Comparison of ENCODE assay signal across 10 mouse cellular contexts in genomic region chr11:103810631-103811030, GRCm38 (mm10). TPM values are rescaled to one million over a fixed set of nuclear protein-coding genes. Genes with fewer than 3 reads are reported as not detected.
DNase-seq lines count a peak whose midpoint lies in the region; ATAC-seq and TF ChIP-seq lines count a peak whose summit lies in the region.
"Had no signal": no experiment of that assay in that cellular context is flagged by ENCODE, and none has a peak within 500 bp of the region (broad histone marks: within the 10 kb centered on the region; RNA-seq: fewer than 3 reads in every experiment).

No protein-coding gene starts in this region.

- peak overlapping the region; percentile 61 for H3K4me3 ChIP-seq in heart, embryonic 11.5 days (ENCODE audit: low read depth, low read length)
- peak overlapping the region; percentile 43 to 60 for H3K4me3 ChIP-seq in ES-E14 (ENCODE audit: insufficient read depth in 1 of 2, low read depth in 1 of 2, low read length in 2 of 2, poor library complexity in 1 of 2, severe bottlenecking in 1 of 2)
- H3K4me3 ChIP-seq in hindbrain, embryonic 12.5 days = peak overlapping the region; percentile 55
- peak overlapping the region; percentile 60 for H3K4me3 ChIP-seq in midbrain, embryonic 10.5 days

- no peaks in the 10 kb centered on the region for H3K36me3 ChIP-seq in heart, embryonic 11.5 days (ENCODE audit: control insufficient read depth, insufficient read depth, low read length)
- H3K36me3 ChIP-seq in ES-E14 (ENCODE audit: control insufficient read depth, insufficient read depth, low read length, poor library complexity, severe bottlenecking) = no peaks in the 10 kb centered on the region
- H3K36me3 ChIP-seq in hindbrain, embryonic 12.5 days = no peaks in the 10 kb centered on the region
- peaks cover 44% of the 10 kb centered on the region for H3K36me3 ChIP-seq in midbrain, embryonic 10.5 days

- peaks cover 73% of the 10 kb centered on the region for H3K27me3 ChIP-seq in heart, embryonic 11.5 days (ENCODE audit: control insufficient read depth, insufficient read depth, low read length)
- H3K27me3 ChIP-seq in hindbrain, embryonic 12.5 days = peaks cover 73% of the 10 kb centered on the region
- peaks cover 87% of the 10 kb centered on the region for H3K27me3 ChIP-seq in midbrain, embryonic 10.5 days (ENCODE audit: low read depth, poor library complexity, severe bottlenecking)

- ATAC-seq in heart, embryonic 11.5 days (replicated peaks; ENCODE audit: insufficient number of reproducible peaks, low FRiP score, low TSS enrichment) = no peak
- peak; percentile 1; the same call in 1 of the 2 replicates for ATAC-seq in hindbrain, embryonic 12.5 days (ENCODE audit: low FRiP score)
- no peak for ATAC-seq in cerebellum, adult (ENCODE audit: insufficient number of reproducible peaks, low FRiP score, low TSS enrichment)

- peaks cover 18% of the 10 kb centered on the region; the same call in 1 of the 2 replicates for H3K4me1 ChIP-seq in heart, embryonic 11.5 days (ENCODE audit: control insufficient read depth, insufficient read depth, low read length)
- H3K4me1 ChIP-seq in ES-E14 (ENCODE audit: control insufficient read depth in 2 of 2, insufficient read depth in 2 of 2, low read length in 2 of 2, poor library complexity in 1 of 2) = peaks cover 0 to 16% of the 10 kb centered on the region in 2 experiments; a peak in 2 of 4 replicates
- H3K4me1 ChIP-seq in hindbrain, embryonic 12.5 days = peaks cover 48% of the 10 kb centered on the region
- H3K4me1 ChIP-seq in midbrain, embryonic 10.5 days = peaks cover 74% of the 10 kb centered on the region

- no peak overlapping the region for H3K27ac ChIP-seq in heart, embryonic 11.5 days (ENCODE audit: low read depth, low read length)
- no peak overlapping the region for H3K27ac ChIP-seq in ES-E14 (ENCODE audit: insufficient read depth, low read depth, low read length, poor library complexity, severe bottlenecking)
- H3K27ac ChIP-seq in hindbrain, embryonic 12.5 days = peak overlapping the region; percentile 80
- peak overlapping the region; percentile 91 for H3K27ac ChIP-seq in midbrain, embryonic 10.5 days (replicated peaks)
- H3K27ac ChIP-seq: macrophage had no signal

- 27% methylated on average over 12 of the region's 12 CpGs for WGBS in heart, embryonic 11.5 days (ENCODE audit: insufficient replicate concordance)
- 13% methylated on average over 12 of the region's 12 CpGs for WGBS in hindbrain, embryonic 12.5 days
- WGBS in midbrain, embryonic 10.5 days = 10% methylated on average over 12 of the region's 12 CpGs

- intact Hi-C loops in heart, postnatal 25 days (cut with DNase I) = no loop called here
- intact Hi-C loops in left cerebral cortex, postnatal 10 days (cut with DNase I) = no loop called here

- H3K9ac ChIP-seq in heart, embryonic 11.5 days (ENCODE audit: low read depth, low read length) = no peak overlapping the region
- no peak overlapping the region for H3K9ac ChIP-seq in ES-E14 (ENCODE audit: insufficient read depth, low read depth, low read length, poor library complexity, severe bottlenecking)
- H3K9ac ChIP-seq in hindbrain, embryonic 12.5 days = peak overlapping the region; percentile 80

- in situ Hi-C loops in ES-E14 (cut with MboI; ENCODE audit: low sequenced_read_pairs in 2 of 2, unreplicated experiment in 2 of 2) = no loop called here

- no peak for DNase-seq in heart, postnatal 25 days (ENCODE audit: low spot score)
- no peak for DNase-seq in ES-E14 (ENCODE audit: low read depth, low spot score)
- no peak for DNase-seq in midbrain, embryonic 10.5 days (ENCODE audit: low spot score)
- no peak for DNase-seq in gastrocnemius, adult 18-20 months (ENCODE audit: low spot score)
- no peak for DNase-seq in left cerebral cortex, postnatal 10 days (ENCODE audit: extremely low spot score in 1 of 2, low spot score in 2 of 2)
- DNase-seq: kidney, adult 18-20 months had no signal

- no peaks in the 10 kb centered on the region; the same call in 1 of the 2 replicates for H3K9me3 ChIP-seq in heart, embryonic 11.5 days (replicated peaks; ENCODE audit: control insufficient read depth, low read length)
- no peaks in the 10 kb centered on the region for H3K9me3 ChIP-seq in ES-E14 (ENCODE audit: control insufficient read depth, insufficient read depth, low read depth, low read length)
- H3K9me3 ChIP-seq in hindbrain, embryonic 12.5 days (replicated peaks) = no peaks in the 10 kb centered on the region
- H3K9me3 ChIP-seq in midbrain, embryonic 10.5 days (replicated peaks) = peaks cover 4% of the 10 kb centered on the region; the same call in 1 of the 2 replicates

- H3K4me2 ChIP-seq in heart, embryonic 11.5 days = peak overlapping the region; percentile 98
- H3K4me2 ChIP-seq in hindbrain, embryonic 12.5 days (replicated peaks) = peak overlapping the region; percentile 96

TF ChIP-seq in ES-E14, 5 proteins besides CTCF, POLR2A, EP300 and RAD21:
- TF ChIP-seq ZNF384 (IDR thresholded peaks at IDR 0.05; ENCODE audit: low read depth, low read length) = no peak
- TF ChIP-seq HCFC1 (IDR thresholded peaks at IDR 0.05; ENCODE audit: borderline replicate concordance, insufficient read depth, low read length) = no peak
- no peak for TF ChIP-seq MAFK (IDR thresholded peaks at IDR 0.05; ENCODE audit: insufficient read depth, low read depth, low read length)
- no peak for TF ChIP-seq CHD2 (IDR thresholded peaks at IDR 0.05; ENCODE audit: low read depth, low read length)
- no peak for TF ChIP-seq ZC3H11A (IDR thresholded peaks at IDR 0.05; ENCODE audit: borderline replicate concordance, low read depth, low read length)

RNA-seq across cellular contexts. Expression of gene Wnt3, which starts 36.7 kb away (rescaled TPM):
- 0.14 and 0.23 TPM in 2 replicates for polyA plus RNA-seq in heart, embryonic 11.5 days (2014; fragmentation: Nextera tagmentation; extraction: Ambion mirVana)
- not detected for total RNA-seq in heart, postnatal 25 days (2021)
- total RNA-seq in ES-E14 (2012; rRNA removed) = 6.0 and 7.5 TPM in 2 replicates
- polyA plus RNA-seq in hindbrain, embryonic 12.5 days (2016; fragmentation: Nextera tagmentation; extraction: Ambion mirVana) = 8.0 and 8.7 TPM in 2 replicates
- 9.8 and 10.8 TPM in 2 replicates for polyA plus RNA-seq in midbrain, embryonic 10.5 days (2016; fragmentation: Nextera tagmentation; extraction: Ambion mirVana)
- not detected for total RNA-seq in gastrocnemius, adult 18-20 months (2021)
- total RNA-seq in left cerebral cortex, postnatal 10 days (2021) = under 1 TPM; 0.69 to 0.99 TPM
- polyA plus RNA-seq: macrophage had no signal

Comparison
In these comparisons a context has a peak if more than half of its experiments do, and no peak if none do; other contexts are left out.
1. H3K27ac ChIP-seq: peak in hindbrain, embryonic 12.5 days (single experiment) and midbrain, embryonic 10.5 days (single experiment); none in heart, embryonic 11.5 days (single experiment) and ES-E14 (single experiment).
2. Peak in every context shown above with its lines, with median percentiles within 50 percentile points of each other: H3K4me3 ChIP-seq.